ENCODE assay signal across 8 mouse cellular contexts in genomic region chr11:26385971-26386370, GRCm38 (mm10). TPM values are rescaled to one million over a fixed set of nuclear protein-coding genes. Genes with fewer than 3 reads are reported as not detected.
DNase-seq lines count a peak whose midpoint lies in the region; ATAC-seq and TF ChIP-seq lines count a peak whose summit lies in the region.

Gene Fancl (plus strand): TSS chr11:26386135.

- no peak for ATAC-seq in intestine, embryonic 14.5 days (replicated peaks; ENCODE audit: low FRiP score, low TSS enrichment, low read depth)

- 100% methylated on average over 2 of the region's 2 CpGs for WGBS in intestine, embryonic 14.5 days

- no peaks in the 10 kb centered on the region for H3K27me3 ChIP-seq in testis, adult 2 months (ENCODE audit: control insufficient read depth, insufficient read depth, low read length)
- no peaks in the 10 kb centered on the region for H3K27me3 ChIP-seq in intestine, embryonic 14.5 days (replicated peaks; ENCODE audit: control insufficient read depth, insufficient read depth, low read length)
- H3K27me3 ChIP-seq in myocyte (ENCODE audit: control insufficient read depth, insufficient read depth, insufficient read length), result no peaks in the 10 kb centered on the region

- no peaks in the 10 kb centered on the region for H3K79me2 ChIP-seq in myocyte (ENCODE audit: control insufficient read depth, insufficient read depth)

- H3K36me3 ChIP-seq in testis, adult 2 months (ENCODE audit: control insufficient read depth, insufficient read depth, low read length), result no peaks in the 10 kb centered on the region
- H3K36me3 ChIP-seq in intestine, embryonic 14.5 days (ENCODE audit: control insufficient read depth, insufficient read depth, low read length), result no peaks in the 10 kb centered on the region
- no peaks in the 10 kb centered on the region for H3K36me3 ChIP-seq in myocyte (ENCODE audit: control insufficient read depth, insufficient read depth)

- no peaks in the 10 kb centered on the region for H3K9me3 ChIP-seq in intestine, embryonic 14.5 days (ENCODE audit: control insufficient read depth, low read length)

- no peaks in the 10 kb centered on the region for H3K4me1 ChIP-seq in testis, adult 2 months (ENCODE audit: control insufficient read depth, insufficient read depth, low read length)
- no peaks in the 10 kb centered on the region for H3K4me1 ChIP-seq in intestine, embryonic 14.5 days (replicated peaks; ENCODE audit: control insufficient read depth, insufficient read depth, low read length)

- H3K9ac ChIP-seq in intestine, embryonic 14.5 days (ENCODE audit: low read length), result peak within 1 kb of the TSS; percentile 68

- no peak for DNase-seq in adrenal gland, adult 18-20 months (ENCODE audit: low spot score in 2 of 2)
- DNase-seq in adrenal gland, adult (ENCODE audit: inconsistent age in 2 of 2, low spot score in 1 of 2), result no peak
- DNase-seq in testis, postnatal 10 days (ENCODE audit: low spot score), result no peak
- DNase-seq in intestine, embryonic 14.5 days (ENCODE audit: low spot score), result no peak
- DNase-seq in embryo, embryonic 11 days, result no peak
- no peak for DNase-seq in natural killer cell, adult 2 months (ENCODE audit: low spot score in 2 of 2)

- H3K27ac ChIP-seq in testis, adult 2 months (ENCODE audit: control insufficient read depth, insufficient read depth, low read depth, low read length), result no peak within 1 kb of the TSS
- H3K27ac ChIP-seq in intestine, embryonic 14.5 days (ENCODE audit: low read depth), result peak within 1 kb of the TSS; percentile 82

- no peak for TF ChIP-seq CTCF in testis, adult 2 months (IDR thresholded peaks at IDR 0.05; ENCODE audit: control insufficient read depth, insufficient read depth, insufficient replicate concordance, low read depth, low read length)

- peak within 1 kb of the TSS; percentile 96 for H3K4me3 ChIP-seq in testis, adult 2 months (ENCODE audit: control insufficient read depth, low read depth, low read length)
- peak within 1 kb of the TSS; percentile 63 for H3K4me3 ChIP-seq in intestine, embryonic 14.5 days (ENCODE audit: low read depth, low read length)
- peak within 1 kb of the TSS; percentile 45 for H3K4me3 ChIP-seq in myocyte

- H3ac ChIP-seq in myocyte (ENCODE audit: control insufficient read depth, insufficient read length), result no peak within 1 kb of the TSS

- H3K4me2 ChIP-seq in intestine, embryonic 14.5 days (ENCODE audit: low read length), result peak within 1 kb of the TSS; percentile 56
- peak within 1 kb of the TSS; percentile 75 for H3K4me2 ChIP-seq in myocyte (ENCODE audit: low read depth)

- no peak for TF ChIP-seq POLR2A in testis, adult 2 months (IDR thresholded peaks at IDR 0.05; ENCODE audit: control insufficient read depth, low read depth, low read length)
- TF ChIP-seq POLR2A in myocyte (IDR thresholded peaks at IDR 0.05; ENCODE audit: insufficient read length, low read depth), result no peak

TF ChIP-seq in myocyte, 11 proteins besides CTCF, POLR2A, EP300 and RAD21:
- TF ChIP-seq MAX (IDR thresholded peaks at IDR 0.05; ENCODE audit: low read depth) (no peak), REST (IDR thresholded peaks at IDR 0.05; ENCODE audit: insufficient read depth, insufficient read length) (no peak), E2F4 (IDR thresholded peaks at IDR 0.05; ENCODE audit: insufficient read depth) (no peak), TCF3 (IDR thresholded peaks at IDR 0.05; ENCODE audit: insufficient read length, low read depth) (no peak), USF1 (IDR thresholded peaks at IDR 0.05; ENCODE audit: low read depth) (no peak), SRF (IDR thresholded peaks at IDR 0.05; ENCODE audit: control insufficient read depth, insufficient read length, low read depth) (no peak), CEBPB (IDR thresholded peaks at IDR 0.05; ENCODE audit: insufficient read depth, poor library complexity, severe bottlenecking) (no peak), TCF12 (IDR thresholded peaks at IDR 0.05; ENCODE audit: insufficient read depth, poor library complexity, severe bottlenecking) (no peak), MYOD1 (IDR thresholded peaks at IDR 0.05; ENCODE audit: control insufficient read depth in 1 of 3, insufficient read length in 2 of 3, low read depth in 2 of 3) (no peak), MYOG (IDR thresholded peaks at IDR 0.05; ENCODE audit: control insufficient read depth in 1 of 3, insufficient read depth in 1 of 3, insufficient read length in 2 of 3, low read depth in 2 of 3) (no peak), POLR2AphosphoS2 (IDR thresholded peaks at IDR 0.05; ENCODE audit: insufficient read length, low read depth) (no peak)

RNA-seq across cellular contexts. Expression of gene Fancl, which starts in this region (rescaled TPM):
- total RNA-seq in adrenal gland, adult 18-20 months (2021), result 10 to 100 TPM; 10.5 to 12.8 TPM
- polyA plus RNA-seq in testis, adult 2 months (2012; rRNA removed), result 7.7 and 11.8 TPM in 2 replicates
- 28.1 and 29.0 TPM in 2 replicates for polyA plus RNA-seq in intestine, embryonic 14.5 days (2014; fragmentation: Nextera tagmentation; extraction: Ambion mirVana)
- 9.8 TPM for polyA plus RNA-seq in myocyte (2012; fragmentation: generic; extraction: Trizol)

Comparison
In these comparisons a context has a peak if more than half of its experiments do, and no peak if none do; other contexts are left out.
1. H3K4me3 ChIP-seq: peak in every context shown above with its lines; median percentile 96 in testis, adult 2 months; 63 in intestine, embryonic 14.5 days; 45 in myocyte.